Mouse (Mus musculus): ENCODE measurements around the gene Faap20.
A peak's percentile ranks its signal among the peaks of the same experiment; 100 is the strongest.
"Not testable (repeated sequence)": the region's sequence is repeated elsewhere in the genome, so short reads cannot be mapped to it uniquely, and the experiment has no call there.

Faap20 gene

DNA sequence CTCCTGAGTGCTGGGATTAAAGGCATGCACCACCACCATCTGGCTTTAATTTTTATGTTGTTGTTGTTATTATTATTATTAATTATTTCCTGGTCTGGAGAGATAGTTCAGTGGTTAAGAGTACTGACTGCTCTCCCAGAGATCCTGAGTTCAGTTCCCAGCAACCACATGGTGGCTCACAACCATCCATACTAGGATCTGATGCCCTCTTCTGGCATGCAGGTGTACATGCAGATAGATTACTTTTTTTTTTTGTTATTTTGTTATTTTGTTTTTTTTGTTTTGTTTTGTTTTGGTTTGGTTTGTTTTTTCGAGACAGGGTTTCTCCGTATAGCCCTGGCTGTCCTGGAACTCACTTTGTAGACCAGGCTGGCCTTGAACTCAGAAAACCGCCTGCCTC lies 1.5 kb upstream of the Faap20 start:
- not testable (repeated sequence) for DNase-seq (ENCODE audit: low spot score)

DNA sequence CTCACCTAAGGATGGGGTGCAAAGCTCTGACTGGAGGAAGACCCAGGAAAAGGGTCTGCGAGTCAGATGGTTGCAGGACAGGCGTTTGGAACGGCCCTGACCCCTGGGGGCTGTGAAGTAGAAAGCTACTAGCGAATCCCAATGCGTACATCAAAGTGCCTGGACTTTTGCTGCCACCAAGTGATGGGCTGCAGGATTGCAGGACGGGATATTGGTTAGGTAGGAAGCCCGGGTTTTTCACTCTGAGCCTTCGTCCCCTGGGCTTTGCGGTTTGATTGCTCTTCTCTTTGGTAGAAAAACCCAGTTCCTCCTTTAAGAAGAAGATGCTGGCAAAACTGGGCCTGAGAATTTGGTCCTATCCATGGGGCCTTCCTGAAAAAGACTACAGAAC lies 350 bp upstream of the Faap20 start:
- peak; percentile 93 for DNase-seq (ENCODE audit: low spot score)

GRCm38 (mm10) chr4:155250361-155251117 lies 937 bp downstream of the Faap20 start:
- DNase-seq (ENCODE audit: low spot score), result peak; percentile 39

DNA sequence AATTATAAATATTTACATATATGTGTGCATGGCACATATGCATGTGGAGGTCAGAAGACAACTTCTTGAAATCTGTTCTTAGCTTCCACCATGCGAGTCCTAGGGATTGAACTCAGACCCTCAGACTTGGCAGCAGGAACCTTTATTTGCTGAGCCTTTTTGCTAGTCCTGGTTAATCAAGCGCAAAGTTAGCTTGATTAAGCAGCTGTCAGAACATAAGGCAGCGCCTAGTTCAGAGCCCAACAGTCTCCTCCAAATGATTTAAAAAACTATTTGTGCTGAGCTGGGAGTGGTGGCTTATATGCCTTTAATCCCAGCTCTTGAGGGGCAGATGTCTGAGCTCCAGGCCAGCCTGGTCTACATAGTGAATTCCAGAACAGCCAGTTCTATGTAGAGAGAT lies 1.5 kb downstream of the Faap20 start:
- no peak for DNase-seq (ENCODE audit: low spot score)

DNA sequence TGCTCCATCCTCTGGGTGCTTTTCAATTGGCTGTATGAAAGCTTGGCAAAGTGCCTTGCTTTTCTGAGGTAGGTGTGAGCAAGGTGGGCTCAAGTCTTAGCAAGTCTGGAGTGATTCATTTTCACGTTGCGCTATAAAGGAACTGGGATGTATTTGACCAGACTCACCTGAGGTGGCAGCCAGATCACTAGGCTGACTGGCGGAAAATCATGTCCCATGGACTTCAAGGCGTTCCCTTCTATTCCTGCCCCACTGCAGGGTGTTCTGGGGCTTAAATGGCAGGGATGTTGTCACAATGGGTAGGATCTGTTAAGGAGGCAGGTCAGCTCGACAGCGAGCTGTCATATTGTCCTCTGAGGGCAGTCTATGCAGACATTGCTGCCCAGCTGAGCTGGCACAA lies 2.7 kb downstream of the Faap20 start:
- DNase-seq (ENCODE audit: low spot score), result no peak

- DNase-seq (ENCODE audit: low spot score), result no peak
Measured at GRCm38 (mm10) chr4:155264521-155265321, 15.1 kb downstream of the Faap20 start.

DNA sequence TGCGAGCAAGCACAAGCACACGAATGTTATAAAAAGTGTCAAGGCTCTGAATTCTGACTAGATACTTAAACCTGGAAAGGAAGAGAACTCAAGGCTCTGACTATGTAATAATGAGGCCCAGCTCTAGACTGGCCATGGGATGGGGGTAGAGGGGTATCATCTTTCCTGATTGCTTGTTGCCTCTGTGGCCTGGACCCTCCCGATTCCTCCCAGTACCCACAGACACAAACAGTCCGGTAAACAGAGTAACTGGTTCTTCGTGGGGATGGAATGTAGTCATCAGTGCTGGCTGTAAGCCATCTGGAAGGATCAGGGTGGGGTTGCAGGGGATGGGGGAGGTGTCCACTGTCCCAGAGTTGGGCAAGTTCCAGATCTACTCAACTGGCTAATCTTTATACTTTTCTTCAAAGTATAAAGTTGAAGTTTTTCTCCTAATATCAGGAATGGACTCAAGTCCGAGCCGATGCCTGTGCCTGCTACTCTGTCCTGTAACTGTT lies 17.5 kb downstream of the Faap20 start:
- no peak for DNase-seq (ENCODE audit: low spot score)

- no peak for DNase-seq (ENCODE audit: low spot score)
Measured at GRCm38 (mm10) chr4:155267639-155268175, 18.1 kb downstream of the Faap20 start.

- peak; percentile 70 for DNase-seq (ENCODE audit: low spot score)
Measured at GRCm38 (mm10) chr4:155268382-155268781, 18.8 kb downstream of the Faap20 start.

DNA sequence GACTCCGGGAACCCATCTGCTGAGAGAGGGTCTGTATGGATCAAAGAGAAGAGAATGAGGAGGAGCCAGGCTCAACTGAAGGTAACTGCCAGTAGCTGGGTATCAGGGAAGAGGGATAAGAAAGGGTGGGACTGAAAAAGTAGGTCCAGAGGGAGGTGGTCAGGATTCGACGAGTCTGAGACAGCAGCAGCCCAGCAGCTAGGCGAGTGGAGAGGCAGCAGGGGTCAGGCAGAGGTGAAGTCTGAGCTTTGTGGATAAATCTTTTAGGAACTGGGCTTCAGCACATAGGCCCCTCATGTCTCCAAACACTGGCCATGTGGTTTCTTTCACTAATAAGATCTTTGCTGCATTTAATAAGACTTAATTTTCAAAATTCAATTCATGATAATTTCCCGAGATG lies 24.8 kb downstream of the Faap20 start:
- DNase-seq (ENCODE audit: low spot score), result no peak

DNA sequence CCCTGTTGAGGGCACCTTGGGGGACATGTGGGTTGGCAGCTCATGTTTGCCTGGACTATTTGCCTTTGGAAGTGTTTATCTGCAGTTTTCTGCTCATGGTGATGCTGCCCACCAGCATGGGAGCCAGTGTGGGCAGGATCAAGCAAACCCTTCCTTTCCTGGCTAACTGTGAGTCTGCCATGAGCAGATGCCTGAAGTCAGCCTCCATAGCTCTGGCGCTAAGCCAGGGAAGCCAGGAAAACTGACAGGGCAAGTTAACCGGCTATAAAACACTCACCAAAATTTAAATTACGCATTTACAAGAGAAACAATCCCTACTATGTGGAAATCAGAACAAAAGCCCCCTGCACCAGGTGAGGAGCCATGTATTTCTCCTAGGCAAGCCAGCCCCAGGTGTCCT lies 25.2 kb downstream of the Faap20 start:
- no peak for DNase-seq (ENCODE audit: low spot score)

GRCm38 (mm10) chr4:155277963-155278362 lies 28.4 kb downstream of the Faap20 start:
- DNase-seq (ENCODE audit: low spot score), result no peak

- no peak for DNase-seq (ENCODE audit: low spot score)
Measured at GRCm38 (mm10) chr4:155279054-155279453, 29.5 kb downstream of the Faap20 start.

DNA sequence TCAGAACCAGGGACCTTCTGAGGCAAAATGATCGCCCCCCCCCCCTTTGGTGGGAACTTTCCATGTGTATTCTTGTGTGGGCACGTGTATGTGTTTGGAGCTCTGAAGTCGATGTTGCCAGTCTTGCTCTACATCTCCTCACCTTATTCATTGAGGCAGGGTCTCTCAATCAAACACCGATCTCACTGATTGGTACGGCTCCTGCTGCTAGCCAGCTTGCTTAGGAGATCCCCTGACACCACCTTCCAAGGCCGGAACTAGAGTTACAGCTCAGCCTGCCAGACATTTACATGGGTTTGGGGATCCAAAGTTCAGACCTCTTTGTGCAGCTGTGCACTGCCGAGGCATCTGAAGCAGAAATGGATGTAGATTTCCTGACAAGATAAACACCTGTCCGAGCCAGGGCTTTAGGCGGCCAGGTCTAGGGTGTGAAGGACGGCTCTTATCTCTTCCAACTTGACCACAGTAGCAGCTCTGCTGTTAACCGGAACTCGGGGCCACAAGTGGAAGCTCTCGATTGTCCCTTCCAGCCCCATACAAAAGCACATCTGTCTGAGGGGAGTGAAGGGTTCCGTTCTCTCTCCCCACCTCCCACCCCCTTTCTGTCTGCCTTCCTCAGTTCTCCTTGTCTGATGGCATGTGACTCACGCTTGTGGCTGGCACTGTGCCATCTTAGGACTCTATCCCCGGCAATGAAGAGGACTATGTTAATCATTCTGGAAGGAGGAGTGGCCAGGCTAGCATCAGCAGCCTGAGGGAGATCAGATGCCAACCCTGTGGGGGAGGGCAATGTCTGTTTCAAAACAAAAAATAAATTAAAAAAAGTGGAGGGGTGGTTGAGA lies 30.5 kb downstream of the Faap20 start:
- DNase-seq (ENCODE audit: low spot score), result no peak

GRCm38 (mm10) chr4:155280768-155281121 lies 31.1 kb downstream of the Faap20 start:
- DNase-seq (ENCODE audit: low spot score), result no peak

DNA sequence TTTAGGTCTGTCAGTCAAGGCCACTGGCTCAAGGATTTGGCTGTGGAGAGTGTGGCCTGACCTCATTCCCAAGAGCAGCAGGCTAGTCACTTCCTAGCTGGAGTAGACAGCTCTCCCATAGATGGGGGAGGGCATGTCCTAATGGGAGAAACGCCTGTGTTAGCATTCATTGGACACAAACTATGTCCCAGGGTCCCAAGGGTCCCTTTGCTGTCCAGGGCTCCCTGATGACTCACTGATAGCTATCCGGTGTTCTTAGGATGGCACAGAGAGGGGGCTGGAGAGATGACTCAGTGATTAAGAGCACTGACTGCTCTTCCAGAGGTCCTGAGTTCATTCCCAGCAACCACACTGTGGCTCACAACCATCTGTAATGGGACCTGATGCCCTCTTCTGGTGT lies 31.6 kb downstream of the Faap20 start:
- no peak for DNase-seq (ENCODE audit: low spot score)

- DNase-seq (ENCODE audit: low spot score), result no peak
Measured at GRCm38 (mm10) chr4:155281652-155282051, 32.0 kb downstream of the Faap20 start.

DNA sequence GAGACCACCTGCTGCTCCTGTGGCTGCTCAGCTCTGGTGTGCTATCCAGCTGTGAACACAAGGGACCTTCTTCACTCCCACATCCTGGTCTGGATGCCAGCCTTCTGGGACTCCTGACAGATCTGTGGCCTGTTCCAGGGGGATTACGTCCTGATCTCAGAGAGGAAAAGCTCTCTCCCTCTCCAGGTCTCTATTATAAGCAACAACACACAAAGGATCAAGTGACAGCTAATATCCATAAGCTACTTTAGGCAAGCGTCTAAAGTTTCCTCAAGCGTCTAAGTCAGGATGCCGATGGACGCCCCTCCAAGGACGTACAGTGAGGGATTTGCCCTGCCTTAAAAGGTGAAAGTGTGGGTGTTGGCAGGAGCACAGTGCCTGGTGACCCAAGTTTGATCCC lies 32.6 kb downstream of the Faap20 start:
- no peak for DNase-seq (ENCODE audit: low spot score)

- DNase-seq (ENCODE audit: low spot score), result no peak
Measured at GRCm38 (mm10) chr4:155283001-155283503, 33.5 kb downstream of the Faap20 start.

- DNase-seq (ENCODE audit: low spot score), result no peak
Measured at GRCm38 (mm10) chr4:155283585-155283984, 34.0 kb downstream of the Faap20 start.

DNA sequence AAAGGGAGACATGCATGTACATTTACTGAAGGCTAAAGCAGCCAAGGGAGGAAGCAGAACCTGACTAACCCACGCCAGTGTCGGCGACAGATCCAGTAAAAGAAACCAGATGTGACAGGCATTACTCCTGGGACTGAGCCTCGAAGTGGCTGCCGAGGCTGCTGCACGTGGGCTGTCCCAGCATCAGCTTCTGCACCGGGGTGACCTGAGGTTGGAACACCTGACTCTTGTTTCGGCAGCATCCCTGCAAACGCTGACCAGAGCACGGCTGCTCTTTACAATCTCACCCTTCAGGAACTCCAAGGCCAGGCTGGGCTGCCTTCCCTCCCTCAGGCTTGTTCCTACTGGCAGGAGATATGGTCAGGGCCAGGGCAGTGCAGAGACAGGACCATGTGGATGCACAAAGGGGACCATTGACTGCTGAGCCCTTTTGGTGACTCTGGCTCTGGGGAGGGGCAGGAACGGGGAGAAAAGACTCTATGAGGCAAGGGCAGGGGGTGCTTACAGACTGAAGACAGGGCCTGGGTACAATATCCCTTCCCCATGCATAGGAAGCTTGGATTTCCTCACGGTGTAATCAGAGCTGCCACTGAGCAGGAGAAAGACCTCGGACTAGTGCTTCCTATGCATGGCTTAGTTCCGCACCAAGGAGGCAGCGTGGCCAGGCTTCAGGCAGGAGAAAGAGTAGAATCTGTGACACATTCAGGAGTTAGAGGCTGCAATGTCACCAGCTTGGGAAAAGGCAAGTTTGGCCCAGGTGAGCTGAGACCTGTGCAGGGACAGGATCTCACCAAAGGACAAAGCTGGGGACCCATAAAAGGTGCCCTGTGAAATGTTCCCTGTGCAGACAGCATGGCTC lies 35.1 kb downstream of the Faap20 start:
- no peak for DNase-seq (ENCODE audit: low spot score)

Data from ovary, postnatal 14 days (tissue).